Mouse (Mus musculus): ENCODE data around the gene D5Ertd579e. TPM values are rescaled to one million over a fixed set of nuclear protein-coding genes. Genes with fewer than 3 reads are reported as not detected.

D5Ertd579e gene
- total and polyA plus RNA-seq, 2 experiments, result 12.7 to 31.5 TPM

GRCm38 (mm10) chr5:36568118-36568517, 127.7 kb downstream of the D5Ertd579e start:
- no peak overlapping the region for H3K9ac ChIP-seq (ENCODE audit: low read depth, low read length)
- no peaks in the 10 kb centered on the region for H3K27me3 ChIP-seq (ENCODE audit: control insufficient read depth, insufficient read depth, low read length)
- TF ChIP-seq POLR2A (IDR thresholded peaks at IDR 0.05; ENCODE audit: extremely low read depth, insufficient read depth, low read length) (no peak), CTCF (IDR thresholded peaks at IDR 0.05; ENCODE audit: low read depth, low read length) (no peak)
- 16% methylated on average over 4 of the region's 4 CpGs for WGBS
- peak; percentile 95 for DNase-seq (ENCODE audit: extremely low read depth, low read depth, low spot score)
- H3K27ac ChIP-seq (replicated peaks; ENCODE audit: insufficient read depth, low read depth, low read length), result peak overlapping the region; percentile 80
- no peaks in the 10 kb centered on the region; the same call in 1 of the 2 replicates for H3K36me3 ChIP-seq (ENCODE audit: control insufficient read depth, insufficient read depth, low read length)
- H3K79me2 ChIP-seq (ENCODE audit: control insufficient read depth, insufficient read depth, low read length), result peaks cover 37% of the 10 kb centered on the region; the same call in 1 of the 2 replicates
- no peak overlapping the region for H3K4me3 ChIP-seq (ENCODE audit: insufficient read depth, low read depth, low read length)
- peaks cover 31% of the 10 kb centered on the region for H3K4me1 ChIP-seq (ENCODE audit: control insufficient read depth, insufficient read depth, low read length)

DNA sequence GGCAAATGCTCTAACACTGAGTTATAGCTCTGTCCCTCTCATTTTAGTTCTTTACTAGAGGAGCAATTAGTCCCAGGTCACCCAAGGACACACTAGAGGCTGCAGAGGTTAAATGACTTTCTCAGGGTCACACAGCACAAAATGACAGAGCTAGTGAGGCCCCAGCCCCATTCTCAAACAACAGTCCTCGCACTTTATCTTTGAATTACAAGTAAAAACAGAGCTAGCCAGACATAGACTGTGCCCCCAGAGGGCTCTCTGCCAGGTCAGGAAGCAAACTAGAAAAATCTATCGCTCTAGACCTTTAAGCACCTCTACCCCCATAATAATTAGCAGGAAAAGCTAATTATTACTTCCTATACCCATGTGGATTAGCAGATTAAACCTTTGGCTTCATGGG, 128.2 kb downstream of the D5Ertd579e start:
- 5% methylated on average over 2 of the region's 2 CpGs for WGBS
- Histone ChIP-seq H3K9ac (ENCODE audit: low read depth, low read length) (no peak overlapping the region), H3K36me3 (ENCODE audit: control insufficient read depth, insufficient read depth, low read length) (no peaks in the 10 kb centered on the region; the same call in 1 of the 2 replicates), H3K4me3 (ENCODE audit: insufficient read depth, low read depth, low read length) (no peak overlapping the region), H3K27me3 (ENCODE audit: control insufficient read depth, insufficient read depth, low read length) (no peaks in the 10 kb centered on the region), H3K79me2 (ENCODE audit: control insufficient read depth, insufficient read depth, low read length) (peaks cover 36% of the 10 kb centered on the region; the same call in 1 of the 2 replicates), H3K27ac (replicated peaks; ENCODE audit: insufficient read depth, low read depth, low read length) (peak overlapping the region; percentile 46), H3K4me1 (ENCODE audit: control insufficient read depth, insufficient read depth, low read length) (peaks cover 31% of the 10 kb centered on the region)
- no peak for TF ChIP-seq CTCF (IDR thresholded peaks at IDR 0.05; ENCODE audit: low read depth, low read length)
- no peak for TF ChIP-seq POLR2A (IDR thresholded peaks at IDR 0.05; ENCODE audit: extremely low read depth, insufficient read depth, low read length)
- DNase-seq (ENCODE audit: extremely low read depth, low read depth, low spot score), result peak; percentile 39

GRCm38 (mm10) chr5:36564530-36564929, 131.3 kb downstream of the D5Ertd579e start:
- peaks cover 35% of the 10 kb centered on the region; the same call in 1 of the 2 replicates for H3K79me2 ChIP-seq (ENCODE audit: control insufficient read depth, insufficient read depth, low read length)
- H3K4me1 ChIP-seq (ENCODE audit: control insufficient read depth, insufficient read depth, low read length), result peaks cover 24% of the 10 kb centered on the region
- no peak overlapping the region for H3K4me3 ChIP-seq (ENCODE audit: insufficient read depth, low read depth, low read length)
- WGBS, result 73% methylated on average over 9 of the region's 9 CpGs
- H3K27me3 ChIP-seq (ENCODE audit: control insufficient read depth, insufficient read depth, low read length), result no peaks in the 10 kb centered on the region
- H3K9ac ChIP-seq (ENCODE audit: low read depth, low read length), result no peak overlapping the region
- TF ChIP-seq CTCF (IDR thresholded peaks at IDR 0.05; ENCODE audit: low read depth, low read length) (no peak), POLR2A (IDR thresholded peaks at IDR 0.05; ENCODE audit: extremely low read depth, insufficient read depth, low read length) (no peak)
- no peaks in the 10 kb centered on the region for H3K36me3 ChIP-seq (ENCODE audit: control insufficient read depth, insufficient read depth, low read length)
- no peak overlapping the region for H3K27ac ChIP-seq (replicated peaks; ENCODE audit: insufficient read depth, low read depth, low read length)
- no peak for DNase-seq (ENCODE audit: extremely low read depth, low read depth, low spot score)

DNA sequence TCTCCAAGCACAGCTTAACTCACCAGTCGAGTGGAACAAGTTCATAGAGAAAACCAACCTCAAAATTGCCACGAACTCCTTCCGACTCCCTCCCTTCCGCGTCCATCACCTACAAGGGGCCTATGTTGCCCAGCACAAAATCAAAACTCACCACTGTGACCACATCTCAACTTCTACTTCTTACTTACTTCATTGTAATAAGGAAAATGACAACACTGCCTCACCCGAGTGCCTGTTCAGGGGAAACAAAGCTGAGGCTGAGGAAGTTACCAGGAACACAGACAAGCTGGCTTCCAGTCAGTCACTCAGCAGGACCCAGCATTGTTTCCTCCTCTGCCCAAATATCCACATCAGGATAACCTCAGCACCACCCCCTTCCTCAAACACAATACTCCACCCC, 132.1 kb downstream of the D5Ertd579e start:
- Histone ChIP-seq H3K36me3 (ENCODE audit: control insufficient read depth, insufficient read depth, low read length) (no peaks in the 10 kb centered on the region), H3K27me3 (ENCODE audit: control insufficient read depth, insufficient read depth, low read length) (no peaks in the 10 kb centered on the region), H3K4me3 (ENCODE audit: insufficient read depth, low read depth, low read length) (no peak overlapping the region), H3K4me1 (ENCODE audit: control insufficient read depth, insufficient read depth, low read length) (peaks cover 26% of the 10 kb centered on the region), H3K79me2 (ENCODE audit: control insufficient read depth, insufficient read depth, low read length) (peaks cover 31% of the 10 kb centered on the region; the same call in 1 of the 2 replicates), H3K27ac (replicated peaks; ENCODE audit: insufficient read depth, low read depth, low read length) (peak overlapping the region; percentile 20), H3K9ac (ENCODE audit: low read depth, low read length) (no peak overlapping the region)
- peak; percentile 31 for DNase-seq (ENCODE audit: extremely low read depth, low read depth, low spot score)
- 85% methylated on average over 6 of the region's 6 CpGs for WGBS
- TF ChIP-seq POLR2A (IDR thresholded peaks at IDR 0.05; ENCODE audit: extremely low read depth, insufficient read depth, low read length) (no peak), CTCF (IDR thresholded peaks at IDR 0.05; ENCODE audit: low read depth, low read length) (no peak)

- H3K4me1 ChIP-seq (ENCODE audit: control insufficient read depth, insufficient read depth, low read length), result peaks cover 25% of the 10 kb centered on the region
Observed at GRCm38 (mm10) chr5:36562791-36563445, 132.9 kb downstream of the D5Ertd579e start.

GRCm38 (mm10) chr5:36561509-36561908, 134.3 kb downstream of the D5Ertd579e start:
- H3K4me3 ChIP-seq (ENCODE audit: insufficient read depth, low read depth, low read length), result no peak overlapping the region
- H3K27ac ChIP-seq (replicated peaks; ENCODE audit: insufficient read depth, low read depth, low read length), result no peak overlapping the region
- H3K9ac ChIP-seq (ENCODE audit: low read depth, low read length), result no peak overlapping the region
- peaks cover 28% of the 10 kb centered on the region; the same call in 1 of the 2 replicates for H3K79me2 ChIP-seq (ENCODE audit: control insufficient read depth, insufficient read depth, low read length)
- H3K36me3 ChIP-seq (ENCODE audit: control insufficient read depth, insufficient read depth, low read length), result no peaks in the 10 kb centered on the region
- TF ChIP-seq CTCF (IDR thresholded peaks at IDR 0.05; ENCODE audit: low read depth, low read length) (no peak), POLR2A (IDR thresholded peaks at IDR 0.05; ENCODE audit: extremely low read depth, insufficient read depth, low read length) (no peak)
- no peak for DNase-seq (ENCODE audit: extremely low read depth, low read depth, low spot score)
- H3K27me3 ChIP-seq (ENCODE audit: control insufficient read depth, insufficient read depth, low read length), result no peaks in the 10 kb centered on the region
- WGBS, result 88% methylated on average over 4 of the region's 4 CpGs
- peaks cover 23% of the 10 kb centered on the region for H3K4me1 ChIP-seq (ENCODE audit: control insufficient read depth, insufficient read depth, low read length)

More at GRCm38 (mm10) chr5:36562791-36563445, 132.9 kb downstream of the D5Ertd579e start:
- Histone ChIP-seq H3K9ac (ENCODE audit: low read depth, low read length) (no peak overlapping the region), H3K79me2 (ENCODE audit: control insufficient read depth, insufficient read depth, low read length) (peaks cover 31% of the 10 kb centered on the region; the same call in 1 of the 2 replicates), H3K36me3 (ENCODE audit: control insufficient read depth, insufficient read depth, low read length) (no peaks in the 10 kb centered on the region), H3K27me3 (ENCODE audit: control insufficient read depth, insufficient read depth, low read length) (no peaks in the 10 kb centered on the region), H3K4me3 (ENCODE audit: insufficient read depth, low read depth, low read length) (no peak overlapping the region), H3K27ac (replicated peaks; ENCODE audit: insufficient read depth, low read depth, low read length) (peak overlapping the region; percentile 20; the same call in 1 of the 2 replicates)
- WGBS, result 84% methylated on average over 10 of the region's 10 CpGs
- no peak for TF ChIP-seq POLR2A (IDR thresholded peaks at IDR 0.05; ENCODE audit: extremely low read depth, insufficient read depth, low read length)
- no peak for TF ChIP-seq CTCF (IDR thresholded peaks at IDR 0.05; ENCODE audit: low read depth, low read length)
- peak; percentile 44 for DNase-seq (ENCODE audit: extremely low read depth, low read depth, low spot score)
